Mouse (Mus musculus) liver, embryonic 14.5 days (tissue): ENCODE measurements at regions not wholly inside any gene's neighbourhood (a gene's known extent, or its start where the extent isn't known, plus 50 kb on each side); places are given as distances from the start of the nearest gene placed in this dataset.

Experiments
- CTCF ChIP-seq: IDR thresholded peaks from 2 replicates; pipeline ENCODE4 v1.5.1; 2016; ENCODE audit warnings: antibody characterized with exemption, low read depth, control low read depth
- EP300 ChIP-seq: IDR thresholded peaks from 2 replicates; pipeline ENCODE4 v1.6.1; 2016; ENCODE audit warnings: antibody characterized with exemption, low read depth

DNA sequence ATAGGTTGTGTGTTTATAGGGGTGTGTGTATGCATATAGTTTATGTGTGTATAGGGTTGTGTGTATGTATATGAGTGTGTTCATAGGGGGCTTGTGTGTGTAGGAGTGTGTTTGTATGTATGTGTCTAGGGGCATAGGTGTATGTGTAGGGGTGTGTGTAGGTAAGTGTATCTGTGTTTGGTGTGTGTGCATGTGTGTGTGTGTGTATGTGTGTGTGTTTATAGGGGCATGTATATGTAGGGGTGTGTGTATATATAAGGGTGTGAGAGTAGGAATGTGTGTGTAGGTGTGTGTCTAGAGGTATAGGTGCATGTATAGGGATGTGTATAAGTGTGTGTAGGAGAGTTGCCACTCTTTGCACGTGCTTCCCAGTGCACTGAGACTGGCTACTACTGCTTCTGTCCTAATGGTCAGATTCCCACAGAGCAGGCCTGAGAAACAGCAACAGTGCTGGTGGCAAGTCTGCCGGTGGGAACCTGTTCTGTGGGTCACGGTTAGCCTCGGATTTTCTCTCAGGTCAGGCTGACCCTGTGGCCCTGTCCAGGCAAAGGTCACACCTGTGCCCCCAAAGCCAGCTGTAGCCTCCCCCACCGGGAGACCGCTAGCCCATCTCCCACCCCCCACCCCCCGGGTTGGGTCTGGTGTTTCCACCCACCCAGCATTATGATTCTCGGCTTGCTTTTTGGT, 90.5 kb upstream of the Itga6 start:
- no peak for TF ChIP-seq CTCF
- no peak for TF ChIP-seq EP300
